Mouse (Mus musculus) kidney, postnatal 0 days (tissue): ENCODE results near the gene Efr3b. TPM values are rescaled to one million over a fixed set of nuclear protein-coding genes. Genes with fewer than 3 reads are reported as not detected.

ENCODE experiments used
- ATAC-seq: fragments of 200-750 bp; cut with Nextera tagmentation; replicated peaks from 2 replicates; pipeline ENCODE4 v1.8.0; 2017; ENCODE audit warnings: low read depth, moderate number of reproducible peaks, moderate TSS enrichment, moderate library complexity; ENCODE audit not compliant: low FRiP score
- DNase-seq: peaks from one replicate; pipeline ENCODE4 v3.0.0-alpha.2; 2016; ENCODE audit warnings: low spot score
- H3K27ac ChIP-seq: fragments of 300-500 bp; sonication (generic); 2 replicates; pipeline ENCODE4 v1.5.1; 2014; ENCODE audit warnings: mild to moderate bottlenecking
- H3K27me3 ChIP-seq: fragments of 300-500 bp; sonication (generic); 2 replicates; pipeline ENCODE4 v1.6.1; 2014; ENCODE audit warnings: low read length, mixed read lengths; ENCODE audit not compliant: insufficient read depth
- H3K36me3 ChIP-seq: fragments of 300-500 bp; sonication (generic); 2 replicates; pipeline ENCODE4 v1.6.1; 2014; ENCODE audit warnings: low read length, mixed read lengths; ENCODE audit not compliant: insufficient read depth
- H3K4me1 ChIP-seq: fragments of 300-500 bp; sonication (generic); replicated peaks from 2 replicates; pipeline ENCODE4 v1.6.1; 2014; ENCODE audit warnings: antibody characterized with exemption, low read length, mixed read lengths; ENCODE audit not compliant: insufficient read depth
- H3K4me2 ChIP-seq: fragments of 300-500 bp; sonication (generic); 2 replicates; pipeline ENCODE4 v1.6.1; 2014; ENCODE audit warnings: mild to moderate bottlenecking, low read length, moderate library complexity, mixed read lengths
- H3K4me3 ChIP-seq: fragments of 300-500 bp; sonication (generic); replicated peaks from 2 replicates; pipeline ENCODE4 v1.5.1; 2014; ENCODE audit warnings: low read depth, low read length
- H3K9ac ChIP-seq: fragments of 300-500 bp; sonication (generic); 2 replicates; pipeline ENCODE4 v1.6.1; 2014; ENCODE audit warnings: low read depth, low read length
- H3K9me3 ChIP-seq: fragments of 300-500 bp; sonication (generic); replicated peaks from 2 replicates; pipeline ENCODE4 v1.6.1; 2016; ENCODE audit warnings: low read length, inconsistent platforms, mixed read lengths
- CTCF ChIP-seq: IDR thresholded peaks from 2 replicates; pipeline ENCODE4 v1.5.1; 2016; ENCODE audit warnings: antibody characterized with exemption, low read depth, mild to moderate bottlenecking, moderate library complexity
- WGBS: fragments of 180-500 bp; shearing (Covaris S2); extraction: QIAGEN DNeasy Blood & Tissue Kit; methylation state at CpG from one replicate; pipeline ENCODE4 v1.1.7; 2014; 5-methylcytosine and 5-hydroxymethylcytosine counted together
- polyA plus RNA-seq: library from polyadenylated mRNA; unstranded; fragments of >200 nt; fragmentation: Nextera tagmentation; extraction: Ambion mirVana; gene quantifications from 2 replicates; pipeline ENCODE4 v1.2.1, GENCODE M21; 2015

Efr3b gene
- polyA plus RNA-seq, 1 experiment from 2014 or later: 1.1 TPM

DNA sequence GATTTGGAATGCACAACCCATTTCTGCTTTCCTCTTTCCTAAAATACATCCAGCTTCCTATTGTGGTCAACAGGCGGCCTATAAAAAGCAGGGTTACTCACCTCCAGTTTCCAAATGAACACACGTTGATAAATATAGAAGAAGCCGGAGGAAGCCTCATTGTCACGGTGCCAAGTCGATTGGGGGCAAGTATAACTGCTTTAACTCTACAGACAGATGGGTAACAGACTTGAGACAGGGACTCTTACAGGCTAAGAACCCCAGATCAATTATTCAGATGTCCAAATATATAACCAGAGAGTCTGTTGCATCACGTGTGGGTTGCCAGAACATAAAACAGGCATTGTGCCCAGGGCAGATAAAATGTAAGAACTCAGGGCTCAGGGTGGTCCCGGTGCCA, 15.9 kb downstream of the Efr3b start:
- Histone ChIP-seq H3K9ac (no peak overlapping the region), H3K4me3 (no peak overlapping the region), H3K27ac (no peak overlapping the region), H3K4me1 (no peaks in the 10 kb centered on the region), H3K27me3 (no peaks in the 10 kb centered on the region), H3K9me3 (no peaks in the 10 kb centered on the region), H3K4me2 (no peak overlapping the region), H3K36me3 (no peaks in the 10 kb centered on the region)
- ATAC-seq (no peak), DNase-seq (no peak)
- TF ChIP-seq CTCF: no peak
- WGBS: 69% methylated on average over 7 of the region's 7 CpGs

DNA sequence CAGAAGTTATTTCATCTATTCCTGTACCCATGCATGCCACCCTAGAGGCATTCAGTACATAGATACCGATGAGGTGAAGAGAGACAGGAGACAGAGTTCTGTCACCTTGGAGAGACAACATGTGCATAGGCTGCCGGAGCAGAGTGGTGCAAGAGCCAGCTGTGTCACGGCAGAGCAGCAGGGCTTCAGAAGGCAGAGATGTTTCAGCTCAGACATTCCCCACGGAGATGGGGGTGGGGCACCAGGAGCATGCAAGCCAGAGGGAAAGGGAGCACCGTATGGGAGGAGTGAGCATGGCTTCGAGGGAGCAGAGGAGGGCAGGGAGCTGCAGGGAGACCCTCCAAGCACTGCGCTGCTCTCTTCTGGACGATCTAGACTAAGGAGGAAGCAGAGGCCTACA, 18.2 kb downstream of the Efr3b start:
- DNase-seq (no peak), ATAC-seq (no peak)
- Histone ChIP-seq H3K9ac (no peak overlapping the region), H3K4me3 (no peak overlapping the region), H3K4me2 (no peak overlapping the region), H3K4me1 (no peaks in the 10 kb centered on the region), H3K9me3 (no peaks in the 10 kb centered on the region), H3K27me3 (no peaks in the 10 kb centered on the region), H3K27ac (no peak overlapping the region), H3K36me3 (no peaks in the 10 kb centered on the region)
- 53% methylated on average over 8 of the region's 8 CpGs for WGBS
- no peak for TF ChIP-seq CTCF

DNA sequence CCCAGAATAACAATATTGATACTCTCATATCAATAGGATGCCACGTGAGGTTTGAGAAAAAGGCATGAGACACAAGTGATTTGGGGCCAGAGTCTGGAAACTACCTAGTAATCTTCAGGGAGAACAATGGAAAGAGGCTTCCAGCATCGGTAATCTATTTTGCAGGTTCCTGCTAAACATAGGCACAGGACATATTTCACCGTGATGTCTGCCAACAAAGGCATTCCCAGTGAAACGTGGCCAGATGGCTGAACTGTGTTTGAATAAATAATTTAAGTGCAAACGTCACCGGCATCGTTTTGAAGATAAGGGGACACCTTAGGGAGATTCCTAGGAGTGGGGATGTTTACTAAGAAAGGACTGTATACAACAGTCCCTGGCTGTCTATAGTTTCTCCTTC, 22.4 kb downstream of the Efr3b start:
- ATAC-seq (no peak), DNase-seq (no peak)
- H3K9me3 ChIP-seq: no peaks in the 10 kb centered on the region
- TF ChIP-seq CTCF: no peak
- H3K36me3 ChIP-seq: no peaks in the 10 kb centered on the region
- no peak overlapping the region for H3K27ac ChIP-seq
- WGBS: 45% methylated on average over 7 of the region's 7 CpGs
- H3K4me2 ChIP-seq: no peak overlapping the region
- no peaks in the 10 kb centered on the region for H3K4me1 ChIP-seq
- no peak overlapping the region for H3K9ac ChIP-seq
- H3K4me3 ChIP-seq: no peak overlapping the region
- H3K27me3 ChIP-seq: no peaks in the 10 kb centered on the region

DNA sequence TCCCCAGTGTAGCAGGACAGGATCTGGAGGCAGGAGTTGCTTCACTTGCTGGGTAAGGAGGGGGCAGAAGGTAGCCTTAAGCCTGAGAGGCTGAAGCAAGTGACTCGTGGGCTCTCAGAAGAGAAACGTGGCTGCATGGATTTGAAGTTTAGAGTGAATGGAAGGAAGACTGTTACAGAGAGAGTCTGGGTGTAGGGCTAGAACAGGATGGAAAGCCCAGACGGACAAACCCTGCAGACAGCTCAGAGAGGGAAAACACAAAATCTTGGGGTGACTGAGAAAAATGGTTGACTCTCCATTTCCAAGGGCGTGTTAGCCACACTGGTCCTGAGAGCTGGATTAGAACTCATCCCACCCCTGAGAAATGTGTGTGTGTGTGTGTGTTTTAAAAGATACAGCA, 23.0 kb downstream of the Efr3b start:
- 71% methylated on average over 4 of the region's 4 CpGs for WGBS
- no peaks in the 10 kb centered on the region for H3K36me3 ChIP-seq
- no peak overlapping the region for H3K9ac ChIP-seq
- ATAC-seq (no peak), DNase-seq (no peak)
- H3K4me1 ChIP-seq: no peaks in the 10 kb centered on the region
- no peaks in the 10 kb centered on the region for H3K9me3 ChIP-seq
- no peak for TF ChIP-seq CTCF
- H3K4me3 ChIP-seq: no peak overlapping the region
- no peak overlapping the region for H3K4me2 ChIP-seq
- H3K27me3 ChIP-seq: no peaks in the 10 kb centered on the region
- no peak overlapping the region for H3K27ac ChIP-seq

DNA sequence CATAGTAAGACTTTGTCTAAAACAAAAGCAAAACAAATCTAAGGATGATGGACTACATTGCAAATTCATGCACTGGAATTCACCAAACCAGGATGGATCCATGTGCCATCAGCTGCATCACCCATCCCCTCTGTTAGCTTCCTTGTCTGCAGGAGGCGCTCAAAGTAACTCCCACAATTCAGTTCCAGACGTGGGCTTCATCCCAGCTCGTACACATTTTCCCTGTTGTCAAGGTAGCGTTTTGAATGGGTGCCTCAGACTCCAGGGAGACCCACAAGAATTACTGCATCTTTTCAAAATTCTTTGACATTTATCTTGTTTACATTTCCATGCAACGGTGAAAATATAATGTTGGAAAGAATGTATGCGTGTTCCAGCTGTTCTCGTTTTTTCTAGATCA, 23.5 kb downstream of the Efr3b start:
- ATAC-seq: no peak
- no peaks in the 10 kb centered on the region for H3K4me1 ChIP-seq

DNA sequence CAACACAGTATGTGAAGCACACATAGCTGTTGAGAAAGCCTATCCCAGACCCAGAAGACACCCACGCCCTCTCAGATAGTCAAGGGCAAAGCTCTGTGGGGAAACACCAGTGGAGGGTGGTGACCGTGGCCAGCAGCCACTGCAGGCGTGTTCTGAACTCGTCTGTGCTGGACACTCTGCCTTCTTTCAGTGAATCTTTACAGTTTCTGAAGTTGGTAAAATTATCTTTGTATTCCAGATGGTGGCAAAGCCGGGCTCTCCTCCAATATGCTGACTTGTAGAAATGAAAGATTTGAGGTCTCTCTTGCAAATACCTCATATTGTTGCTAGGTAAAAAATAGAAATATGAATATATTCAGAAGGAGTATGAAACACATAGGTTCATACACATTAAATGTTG, 27.0 kb downstream of the Efr3b start:
- Histone ChIP-seq H3K4me3 (no peak overlapping the region), H3K9me3 (no peaks in the 10 kb centered on the region), H3K4me1 (0 out of 2 replicates have a peak, but pooled peaks cover 3% of the 10 kb centered on the region), H3K4me2 (no peak overlapping the region), H3K27ac (no peak overlapping the region), H3K36me3 (no peaks in the 10 kb centered on the region), H3K9ac (no peak overlapping the region), H3K27me3 (no peaks in the 10 kb centered on the region)
- ATAC-seq: no peak
- 94% methylated on average over 5 of the region's 5 CpGs for WGBS
- no peak for TF ChIP-seq CTCF
- no peak for DNase-seq

More for the DNA sequence above, 23.5 kb downstream of the Efr3b start:
- no peak overlapping the region for H3K27ac ChIP-seq
- H3K4me2 ChIP-seq: no peak overlapping the region
- no peak for TF ChIP-seq CTCF
- H3K9me3 ChIP-seq: no peaks in the 10 kb centered on the region
- H3K36me3 ChIP-seq: no peaks in the 10 kb centered on the region
- no peak for DNase-seq
- WGBS: 64% methylated on average over 7 of the region's 7 CpGs
- H3K27me3 ChIP-seq: no peaks in the 10 kb centered on the region
- H3K9ac ChIP-seq: no peak overlapping the region
- no peak overlapping the region for H3K4me3 ChIP-seq

DNA sequence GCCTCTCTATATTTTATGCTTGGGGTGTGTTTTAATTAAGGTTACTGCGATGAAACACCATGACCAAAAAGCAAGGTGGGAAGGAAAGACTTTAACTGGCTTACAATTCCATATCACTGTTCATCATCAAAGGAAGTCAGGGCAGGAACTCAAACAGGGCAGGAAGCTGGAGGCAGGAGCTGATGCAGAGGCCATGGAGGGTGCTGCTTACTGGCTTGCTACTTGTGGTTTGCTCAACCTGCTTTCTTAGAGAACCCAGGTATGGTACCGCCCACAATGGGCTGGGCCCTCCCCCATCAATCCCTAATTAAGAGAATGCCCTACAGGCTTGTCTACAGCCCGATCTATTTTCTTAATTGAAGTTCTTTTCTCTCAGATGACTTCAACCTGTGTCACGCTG, 27.4 kb downstream of the Efr3b start:
- H3K9ac ChIP-seq: no peak overlapping the region
- 77% methylated on average over 4 of the region's 4 CpGs for WGBS
- ATAC-seq (no peak), DNase-seq (no peak)
- TF ChIP-seq CTCF: no peak
- H3K4me1 ChIP-seq: 0 out of 2 replicates have a peak, but pooled peaks cover 3% of the 10 kb centered on the region
- H3K27ac ChIP-seq: no peak overlapping the region
- no peaks in the 10 kb centered on the region for H3K9me3 ChIP-seq
- H3K36me3 ChIP-seq: no peaks in the 10 kb centered on the region
- H3K4me2 ChIP-seq: no peak overlapping the region
- H3K4me3 ChIP-seq: no peak overlapping the region
- H3K27me3 ChIP-seq: no peaks in the 10 kb centered on the region
